Mouse (Mus musculus) embryonic facial prominence, embryonic 15.5 days (tissue): Measurements from ENCODE around the gene Ick. TPM values are rescaled to one million over a fixed set of nuclear protein-coding genes. Genes with fewer than 3 reads are reported as not detected.
A peak's percentile ranks its signal among the peaks of the same experiment; 100 is the strongest.

Source experiments
- ATAC-seq: fragments of 200-750 bp; cut with Nextera tagmentation; 2 replicates; pipeline ENCODE4 v1.8.0; 2017; ENCODE audit warnings: low read depth, moderate TSS enrichment; ENCODE audit not compliant: insufficient number of reproducible peaks, low FRiP score, low TSS enrichment
- H3K27ac ChIP-seq: fragments of 300-500 bp; sonication (generic); replicated peaks from 2 replicates; pipeline ENCODE4 v1.5.1; 2015; ENCODE audit warnings: mild to moderate bottlenecking, inconsistent platforms
- H3K27me3 ChIP-seq: fragments of 300-500 bp; sonication (generic); 2 replicates; pipeline ENCODE4 v1.6.1; 2015; ENCODE audit warnings: inconsistent platforms
- H3K36me3 ChIP-seq: fragments of 300-500 bp; sonication (generic); 2 replicates; pipeline ENCODE4 v1.6.1; 2015; ENCODE audit warnings: mild to moderate bottlenecking, inconsistent platforms
- H3K4me1 ChIP-seq: fragments of 300-500 bp; sonication (generic); 2 replicates; pipeline ENCODE4 v1.6.1; 2015; ENCODE audit warnings: inconsistent platforms
- H3K4me2 ChIP-seq: fragments of 300-500 bp; sonication (generic); replicated peaks from 2 replicates; pipeline ENCODE4 v1.6.1; 2015; ENCODE audit warnings: mild to moderate bottlenecking, inconsistent platforms
- H3K4me3 ChIP-seq: fragments of 300-500 bp; sonication (generic); replicated peaks from 2 replicates; pipeline ENCODE4 v1.5.1; 2015; ENCODE audit warnings: mild to moderate bottlenecking, inconsistent platforms
- H3K9ac ChIP-seq: fragments of 300-500 bp; sonication (generic); 2 replicates; pipeline ENCODE4 v1.6.1; 2015; ENCODE audit warnings: inconsistent platforms
- H3K9me3 ChIP-seq: fragments of 300-500 bp; sonication (generic); replicated peaks from 2 replicates; pipeline ENCODE4 v1.6.1; 2016; ENCODE audit warnings: inconsistent platforms
- WGBS: fragments of 180-500 bp; shearing (Covaris S2); methylation state at CpG from one replicate; pipeline ENCODE4 v1.1.7; 2015; 5-methylcytosine and 5-hydroxymethylcytosine counted together
- polyA plus RNA-seq: library from polyadenylated mRNA; unstranded; fragments of >200 nt; fragmentation: Nextera tagmentation; extraction: Ambion mirVana; gene quantifications from 2 replicates; pipeline ENCODE4 v1.2.1, GENCODE M21; 2015

Ick gene
- polyA plus RNA-seq, 1 experiment from 2014 or later: 26.3 TPM

GRCm38 (mm10) chr9:78193902-78194597, 85.1 kb downstream of the Ick start:
- Histone ChIP-seq H3K4me2 (no peak overlapping the region), H3K9ac (no peak overlapping the region)
- WGBS: 43% methylated on average over 9 of the region's 9 CpGs

DNA sequence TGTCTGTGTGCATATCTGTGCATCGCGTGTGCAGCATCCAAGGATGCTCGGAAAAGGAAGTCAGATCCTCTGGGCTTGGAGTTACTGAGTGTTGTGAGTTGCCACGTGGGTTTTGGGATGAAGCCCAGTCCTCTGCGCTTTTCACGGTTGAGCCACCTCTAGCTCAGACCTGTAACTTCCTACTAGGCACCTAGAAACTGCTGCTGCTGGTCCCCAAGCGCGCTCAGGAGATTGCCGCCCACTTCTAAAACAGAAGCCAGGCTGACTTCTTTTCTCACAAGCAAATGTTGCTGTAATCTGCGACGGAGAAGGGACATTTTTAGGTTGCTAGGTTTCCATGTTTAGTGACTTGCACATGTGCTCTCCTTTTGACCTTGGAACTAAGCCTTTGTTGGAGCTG, 86.0 kb downstream of the Ick start:
- ATAC-seq: no peak
- 88% methylated on average over 11 of the region's 11 CpGs for WGBS
- no peaks in the 10 kb centered on the region for H3K27me3 ChIP-seq
- peaks cover 22% of the 10 kb centered on the region for H3K4me1 ChIP-seq
- H3K36me3 ChIP-seq: no peaks in the 10 kb centered on the region
- H3K4me2 ChIP-seq: no peak overlapping the region
- no peak overlapping the region for H3K27ac ChIP-seq
- no peaks in the 10 kb centered on the region for H3K9me3 ChIP-seq
- no peak overlapping the region for H3K9ac ChIP-seq
- no peak overlapping the region for H3K4me3 ChIP-seq

More at GRCm38 (mm10) chr9:78193902-78194597, 85.1 kb downstream of the Ick start:
- peaks cover 22% of the 10 kb centered on the region for H3K4me1 ChIP-seq
- H3K9me3 ChIP-seq: no peaks in the 10 kb centered on the region
- peak; percentile 20; the same call in 1 of the 2 replicates for ATAC-seq
- no peaks in the 10 kb centered on the region for H3K36me3 ChIP-seq
- no peaks in the 10 kb centered on the region for H3K27me3 ChIP-seq
- H3K4me3 ChIP-seq: no peak overlapping the region
- no peak overlapping the region for H3K27ac ChIP-seq

DNA sequence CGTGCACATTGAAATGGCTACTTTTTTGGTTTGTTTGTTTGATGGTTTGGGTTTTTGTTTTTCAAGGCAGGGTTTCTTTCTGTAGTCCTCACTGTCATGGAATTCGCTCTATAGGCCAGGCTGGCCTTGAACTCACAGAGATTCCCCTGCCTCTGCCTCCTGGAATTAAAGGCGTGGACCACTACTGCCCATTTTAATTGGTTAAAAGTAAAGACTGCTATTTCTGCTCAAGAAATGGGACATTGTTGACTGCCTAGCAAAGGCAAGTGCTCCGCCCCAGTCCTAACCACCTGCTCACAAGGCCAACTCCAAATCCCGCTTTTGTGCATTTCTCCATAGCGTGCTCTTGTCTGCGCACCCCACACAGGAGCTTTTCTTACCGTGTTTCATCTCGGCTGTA, 88.8 kb downstream of the Ick start:
- H3K36me3 ChIP-seq: no peaks in the 10 kb centered on the region
- no peak for ATAC-seq
- H3K4me1 ChIP-seq: 0 out of 2 replicates have a peak, but pooled peaks cover 3% of the 10 kb centered on the region
- no peaks in the 10 kb centered on the region for H3K27me3 ChIP-seq
- H3K9ac ChIP-seq: no peak overlapping the region
- WGBS: 94% methylated on average over 9 of the region's 9 CpGs
- H3K27ac ChIP-seq: no peak overlapping the region
- H3K9me3 ChIP-seq: no peaks in the 10 kb centered on the region
- H3K4me3 ChIP-seq: no peak overlapping the region
- no peak overlapping the region for H3K4me2 ChIP-seq

DNA sequence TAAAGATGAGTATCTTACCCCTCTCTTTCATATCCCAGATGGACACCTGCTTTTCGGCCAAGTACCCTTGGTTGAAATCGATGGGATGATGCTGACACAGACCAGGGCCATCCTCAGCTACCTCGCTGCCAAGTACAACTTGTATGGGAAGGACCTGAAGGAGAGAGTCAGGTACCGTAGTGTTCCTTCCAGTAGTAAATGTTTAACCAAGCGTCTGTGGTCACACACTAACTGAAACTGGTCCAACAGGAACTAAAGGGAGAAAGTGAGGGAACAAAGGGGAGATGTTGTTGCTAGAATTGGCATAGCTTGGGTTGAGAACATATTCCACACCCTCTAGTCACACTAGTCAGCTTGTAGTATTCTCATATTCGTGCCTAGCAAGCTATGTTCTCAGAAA, 95.2 kb downstream of the Ick start:
- Histone ChIP-seq H3K9me3 (no peaks in the 10 kb centered on the region), H3K27ac (no peak overlapping the region), H3K36me3 (0 out of 2 replicates have a peak, but pooled peaks cover 3% of the 10 kb centered on the region), H3K9ac (no peak overlapping the region), H3K4me2 (no peak overlapping the region), H3K4me3 (no peak overlapping the region), H3K4me1 (peaks cover 10% of the 10 kb centered on the region; the same call in 1 of the 2 replicates), H3K27me3 (no peaks in the 10 kb centered on the region)
- WGBS: 86% methylated on average over 6 of the region's 6 CpGs
- ATAC-seq: no peak

DNA sequence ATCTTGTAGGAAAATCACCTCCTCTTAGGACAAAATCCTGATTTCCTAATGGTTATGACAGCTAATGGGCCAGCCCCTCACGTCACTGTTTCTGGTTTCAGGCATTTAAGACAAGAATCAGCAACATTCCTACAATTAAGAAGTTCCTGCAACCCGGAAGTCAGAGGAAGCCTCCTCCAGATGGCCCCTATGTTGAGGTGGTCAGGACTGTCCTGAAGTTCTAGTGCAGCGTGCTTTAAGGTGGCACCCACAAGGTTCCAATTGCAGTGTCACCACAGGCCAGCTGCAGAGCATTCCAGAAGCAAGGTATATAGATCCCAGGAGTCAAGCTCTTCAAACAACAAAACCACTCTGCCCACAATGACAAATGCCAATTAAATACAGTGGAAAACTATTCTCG, 100.0 kb downstream of the Ick start:
- Histone ChIP-seq H3K9ac (no peak overlapping the region), H3K4me1 (peaks cover 11% of the 10 kb centered on the region; the same call in 1 of the 2 replicates), H3K27ac (no peak overlapping the region), H3K9me3 (no peaks in the 10 kb centered on the region), H3K27me3 (no peaks in the 10 kb centered on the region), H3K36me3 (0 out of 2 replicates have a peak, but pooled peaks cover 3% of the 10 kb centered on the region), H3K4me2 (no peak overlapping the region), H3K4me3 (no peak overlapping the region)
- no peak for ATAC-seq
- WGBS: 33% methylated on average over 4 of the region's 4 CpGs

GRCm38 (mm10) chr9:78210079-78210478, 101.1 kb downstream of the Ick start:
- no peak overlapping the region for H3K4me2 ChIP-seq
- H3K4me1 ChIP-seq: peaks cover 11% of the 10 kb centered on the region; the same call in 1 of the 2 replicates
- 0 out of 2 replicates have a peak, but pooled peaks cover 3% of the 10 kb centered on the region for H3K36me3 ChIP-seq
- WGBS: 86% methylated on average over 3 of the region's 3 CpGs
- H3K9me3 ChIP-seq: no peaks in the 10 kb centered on the region
- no peak overlapping the region for H3K4me3 ChIP-seq
- no peak overlapping the region for H3K27ac ChIP-seq
- H3K27me3 ChIP-seq: no peaks in the 10 kb centered on the region
- ATAC-seq: no peak
- no peak overlapping the region for H3K9ac ChIP-seq

DNA sequence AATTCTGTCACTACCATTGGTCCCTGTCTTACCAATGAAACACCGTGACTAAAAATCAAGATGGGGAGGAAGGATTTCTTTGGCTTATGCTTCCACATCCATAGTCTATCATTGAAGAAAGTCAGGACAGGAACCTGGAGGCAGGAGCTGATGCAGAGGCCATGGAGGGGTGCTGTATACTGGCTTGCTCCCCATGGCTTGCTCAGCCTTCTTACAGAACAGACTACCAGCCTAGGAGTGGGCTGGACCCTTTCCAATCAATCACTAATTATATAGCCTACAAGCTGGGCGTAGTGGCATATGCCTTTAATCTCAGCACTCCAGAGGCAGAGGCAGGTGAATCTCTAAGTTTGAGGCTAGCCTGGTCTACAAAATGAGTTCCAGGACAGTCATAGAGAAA, 101.8 kb downstream of the Ick start:
- Histone ChIP-seq H3K4me1 (peaks cover 11% of the 10 kb centered on the region; the same call in 1 of the 2 replicates), H3K9me3 (no peaks in the 10 kb centered on the region), H3K27ac (no peak overlapping the region), H3K4me3 (no peak overlapping the region), H3K4me2 (no peak overlapping the region), H3K36me3 (0 out of 2 replicates have a peak, but pooled peaks cover 1% of the 10 kb centered on the region), H3K9ac (no peak overlapping the region), H3K27me3 (no peaks in the 10 kb centered on the region)
- WGBS: 93% methylated on average over 2 of the region's 2 CpGs
- ATAC-seq: no peak

GRCm38 (mm10) chr9:78211521-78211920, 102.5 kb downstream of the Ick start:
- H3K4me2 ChIP-seq: no peak overlapping the region
- peaks cover 11% of the 10 kb centered on the region; the same call in 1 of the 2 replicates for H3K4me1 ChIP-seq
- no peaks in the 10 kb centered on the region for H3K27me3 ChIP-seq
- no peak overlapping the region for H3K4me3 ChIP-seq
- 94% methylated on average over 3 of the region's 3 CpGs for WGBS
- ATAC-seq: no peak
- no peaks in the 10 kb centered on the region for H3K9me3 ChIP-seq
- no peaks in the 10 kb centered on the region for H3K36me3 ChIP-seq
- H3K9ac ChIP-seq: no peak overlapping the region
- H3K27ac ChIP-seq: no peak overlapping the region

- WGBS: 71% methylated on average over 7 of the region's 7 CpGs
- no peak overlapping the region for H3K4me3 ChIP-seq
- no peak overlapping the region for H3K9ac ChIP-seq
- H3K36me3 ChIP-seq: no peaks in the 10 kb centered on the region
- no peaks in the 10 kb centered on the region for H3K27me3 ChIP-seq
- no peak overlapping the region for H3K27ac ChIP-seq
- no peak overlapping the region for H3K4me2 ChIP-seq
- no peak for ATAC-seq
- H3K9me3 ChIP-seq: no peaks in the 10 kb centered on the region
- peaks cover 11% of the 10 kb centered on the region; the same call in 1 of the 2 replicates for H3K4me1 ChIP-seq
Measured at GRCm38 (mm10) chr9:78212341-78213049, 103.5 kb downstream of the Ick start.

DNA sequence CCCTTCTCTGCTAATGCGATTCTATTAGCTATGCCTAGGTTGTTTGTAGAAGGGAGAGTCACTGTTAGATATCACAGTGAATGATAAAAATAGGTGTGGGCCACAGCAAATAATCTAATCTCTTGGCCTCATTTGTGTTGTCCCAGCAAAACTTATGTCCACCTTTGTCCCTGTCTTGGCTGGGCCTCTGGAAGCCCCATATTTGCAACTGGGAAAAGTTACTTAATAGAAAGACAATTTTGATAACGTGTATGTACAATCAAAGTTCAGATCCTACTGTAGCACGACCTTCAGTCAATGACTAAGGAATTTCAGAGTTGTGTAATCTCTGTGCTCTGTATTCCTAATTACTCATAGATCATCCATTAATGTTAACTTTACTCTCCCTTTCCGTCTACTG, 108.1 kb downstream of the Ick start:
- no peak for ATAC-seq
- Histone ChIP-seq H3K4me3 (no peak overlapping the region), H3K9ac (no peak overlapping the region), H3K9me3 (no peaks in the 10 kb centered on the region), H3K27ac (no peak overlapping the region), H3K27me3 (no peaks in the 10 kb centered on the region), H3K4me2 (no peak overlapping the region), H3K4me1 (no peaks in the 10 kb centered on the region), H3K36me3 (no peaks in the 10 kb centered on the region)
- 75% methylated on average over 4 of the region's 4 CpGs for WGBS
